Mouse (Mus musculus) olfactory bulb, adult 2 months (tissue): ENCODE measurements around the gene Spg21.

Source experiments
- CTCF ChIP-seq: fragments of 200-500 bp; IDR thresholded peaks from 2 replicates; pipeline ENCODE4 v1.5.1; 2012; ENCODE audit warnings: low read depth, mild to moderate bottlenecking, low read length, moderate library complexity; ENCODE audit not compliant: insufficient read depth
- POLR2A ChIP-seq: fragments of 200-500 bp; IDR thresholded peaks from 2 replicates; pipeline ENCODE4 v1.6.1; 2012; ENCODE audit warnings: mild to moderate bottlenecking, low read depth, low read length, moderate library complexity; ENCODE audit not compliant: insufficient read depth

DNA sequence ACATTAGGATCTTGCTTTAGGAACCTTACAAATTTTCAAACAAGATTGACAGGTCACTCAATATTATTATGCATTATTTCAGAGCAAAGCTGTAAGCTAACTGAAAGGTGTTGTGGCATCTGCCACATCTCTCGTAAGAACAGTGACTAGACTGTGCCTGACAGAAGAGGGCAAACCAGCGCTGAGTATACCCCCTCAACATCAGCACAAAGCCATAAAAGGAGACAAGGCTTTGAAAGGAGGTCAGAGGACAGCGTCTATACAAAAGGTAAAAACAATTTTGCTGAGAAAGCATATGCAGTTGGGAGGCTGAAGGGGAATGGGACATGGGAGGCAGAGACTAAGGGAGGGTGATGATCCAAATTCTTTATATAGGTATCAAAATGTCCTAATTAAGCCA lies 549 bp upstream of the Spg21 start:
- TF ChIP-seq CTCF (no peak), POLR2A (no peak)
